Mouse (Mus musculus) embryonic facial prominence, embryonic 13.5 days (tissue): ENCODE results near the gene Camta1. TPM values are rescaled to one million over a fixed set of nuclear protein-coding genes. Genes with fewer than 3 reads are reported as not detected.

Source experiments
- ATAC-seq: fragments of 200-750 bp; cut with Nextera tagmentation; 2 replicates; pipeline ENCODE4 v1.8.0; 2017; ENCODE audit warnings: low read depth; ENCODE audit not compliant: insufficient number of reproducible peaks, insufficient read depth, low FRiP score, low TSS enrichment
- H3K27ac ChIP-seq: fragments of 300-500 bp; sonication (generic); 2 replicates; pipeline ENCODE4 v1.5.1; 2015; ENCODE audit warnings: moderate library complexity, mild to moderate bottlenecking, inconsistent platforms
- H3K27me3 ChIP-seq: fragments of 300-500 bp; sonication (generic); 2 replicates; pipeline ENCODE4 v1.6.1; 2015; ENCODE audit warnings: mild to moderate bottlenecking, inconsistent platforms
- H3K36me3 ChIP-seq: fragments of 300-500 bp; sonication (generic); 2 replicates; pipeline ENCODE4 v1.6.1; 2015; ENCODE audit warnings: mild to moderate bottlenecking, inconsistent platforms
- H3K4me1 ChIP-seq: fragments of 300-500 bp; sonication (generic); 2 replicates; pipeline ENCODE4 v1.6.1; 2015; ENCODE audit warnings: inconsistent platforms
- H3K4me2 ChIP-seq: fragments of 300-500 bp; sonication (generic); 2 replicates; pipeline ENCODE4 v1.6.1; 2015; ENCODE audit warnings: moderate library complexity, mild to moderate bottlenecking, inconsistent platforms
- H3K4me3 ChIP-seq: fragments of 300-500 bp; sonication (generic); 2 replicates; pipeline ENCODE4 v1.5.1; 2015; ENCODE audit warnings: mild to moderate bottlenecking, inconsistent platforms
- H3K9ac ChIP-seq: fragments of 300-500 bp; sonication (generic); 2 replicates; pipeline ENCODE4 v1.6.1; 2015; ENCODE audit warnings: mild to moderate bottlenecking, inconsistent platforms
- H3K9me3 ChIP-seq: fragments of 300-500 bp; sonication (generic); 2 replicates; pipeline ENCODE4 v1.6.1; 2016; ENCODE audit warnings: inconsistent platforms
- WGBS: fragments of 180-500 bp; shearing (Covaris S2); methylation state at CpG from one replicate; pipeline ENCODE4 v1.1.7; 2015; ENCODE audit warnings: mixed read lengths; 5-methylcytosine and 5-hydroxymethylcytosine counted together
- polyA plus RNA-seq: library from polyadenylated mRNA; unstranded; fragments of >200 nt; fragmentation: Nextera tagmentation; extraction: Ambion mirVana; gene quantifications from 2 replicates; pipeline ENCODE4 v1.2.1, GENCODE M21; 2015

Camta1 gene
- polyA plus RNA-seq, 1 experiment from 2014 or later, result 106 TPM

GRCm38 (mm10) chr4:151730037-151730759 is 131.5 kb downstream of the Camta1 start:
- no peaks in the 10 kb centered on the region; the same call in 1 of the 2 replicates for H3K27me3 ChIP-seq
- peaks cover 14% of the 10 kb centered on the region; the same call in 1 of the 2 replicates for H3K4me1 ChIP-seq
- H3K9me3 ChIP-seq, result no peaks in the 10 kb centered on the region
- ATAC-seq, result no peak
- H3K4me2 ChIP-seq, result no peak overlapping the region
- no peaks in the 10 kb centered on the region for H3K36me3 ChIP-seq
- no peak overlapping the region for H3K4me3 ChIP-seq
- no peak overlapping the region for H3K9ac ChIP-seq
- H3K27ac ChIP-seq, result no peak overlapping the region
- 75% methylated on average over 4 of the region's 4 CpGs for WGBS

- ATAC-seq, result no peak
- Histone ChIP-seq H3K4me2 (no peak overlapping the region), H3K9me3 (no peaks in the 10 kb centered on the region), H3K4me3 (no peak overlapping the region), H3K27me3 (no peaks in the 10 kb centered on the region; the same call in 1 of the 2 replicates), H3K4me1 (peaks cover 14% of the 10 kb centered on the region; the same call in 1 of the 2 replicates), H3K9ac (no peak overlapping the region), H3K27ac (no peak overlapping the region), H3K36me3 (no peaks in the 10 kb centered on the region)
- WGBS, result 84% methylated on average over 4 of the region's 4 CpGs
Measured at GRCm38 (mm10) chr4:151729116-151729515, 132.6 kb downstream of the Camta1 start.

- Histone ChIP-seq H3K27me3 (no peaks in the 10 kb centered on the region; the same call in 1 of the 2 replicates), H3K36me3 (no peaks in the 10 kb centered on the region), H3K9ac (no peak overlapping the region), H3K4me2 (no peak overlapping the region), H3K9me3 (no peaks in the 10 kb centered on the region), H3K27ac (no peak overlapping the region), H3K4me3 (no peak overlapping the region), H3K4me1 (peaks cover 13% of the 10 kb centered on the region; the same call in 1 of the 2 replicates)
- 78% methylated on average over 11 of the region's 11 CpGs for WGBS
- no peak for ATAC-seq
Measured at GRCm38 (mm10) chr4:151728391-151729065, 133.1 kb downstream of the Camta1 start.

- 70% methylated on average over 2 of the region's 2 CpGs for WGBS
- Histone ChIP-seq H3K4me2 (no peak overlapping the region), H3K4me3 (no peak overlapping the region), H3K36me3 (no peaks in the 10 kb centered on the region), H3K27me3 (no peaks in the 10 kb centered on the region), H3K4me1 (peaks cover 3% of the 10 kb centered on the region; the same call in 1 of the 2 replicates), H3K27ac (no peak overlapping the region), H3K9ac (no peak overlapping the region), H3K9me3 (no peaks in the 10 kb centered on the region)
- ATAC-seq, result no peak
Measured at GRCm38 (mm10) chr4:151726396-151726795, 135.3 kb downstream of the Camta1 start.

GRCm38 (mm10) chr4:151724897-151725296 is 136.8 kb downstream of the Camta1 start:
- Histone ChIP-seq H3K27ac (no peak overlapping the region), H3K36me3 (no peaks in the 10 kb centered on the region), H3K4me3 (no peak overlapping the region), H3K9me3 (no peaks in the 10 kb centered on the region), H3K9ac (no peak overlapping the region), H3K4me1 (peaks cover 6% of the 10 kb centered on the region; the same call in 1 of the 2 replicates), H3K4me2 (no peak overlapping the region), H3K27me3 (no peaks in the 10 kb centered on the region)
- ATAC-seq, result no peak

GRCm38 (mm10) chr4:151720722-151721467 is 140.8 kb downstream of the Camta1 start:
- no peak for ATAC-seq
- 79% methylated on average over 15 of the region's 15 CpGs for WGBS

GRCm38 (mm10) chr4:151718866-151719475 is 142.7 kb downstream of the Camta1 start:
- Histone ChIP-seq H3K4me2 (0 out of 2 replicates have a peak overlapping the region, but pooled peaks have one; percentile 9), H3K36me3 (no peaks in the 10 kb centered on the region), H3K27me3 (no peaks in the 10 kb centered on the region), H3K4me3 (no peak overlapping the region), H3K9me3 (no peaks in the 10 kb centered on the region), H3K4me1 (peaks cover 25% of the 10 kb centered on the region), H3K27ac (no peak overlapping the region), H3K9ac (no peak overlapping the region)
- no peak for ATAC-seq
- WGBS, result 16% methylated on average over 21 of the region's 21 CpGs

More at GRCm38 (mm10) chr4:151720722-151721467, 140.8 kb downstream of the Camta1 start:
- Histone ChIP-seq H3K9ac (no peak overlapping the region), H3K9me3 (no peaks in the 10 kb centered on the region), H3K27me3 (no peaks in the 10 kb centered on the region), H3K36me3 (no peaks in the 10 kb centered on the region), H3K4me3 (no peak overlapping the region), H3K4me1 (peaks cover 25% of the 10 kb centered on the region), H3K27ac (no peak overlapping the region), H3K4me2 (no peak overlapping the region)

- 71% methylated on average over 7 of the region's 7 CpGs for WGBS
Measured at GRCm38 (mm10) chr4:151717864-151718263, 143.8 kb downstream of the Camta1 start.

GRCm38 (mm10) chr4:151713714-151714113 is 148.0 kb downstream of the Camta1 start:
- Histone ChIP-seq H3K9me3 (no peaks in the 10 kb centered on the region), H3K27ac (no peak overlapping the region), H3K4me1 (peaks cover 24% of the 10 kb centered on the region), H3K4me3 (no peak overlapping the region), H3K27me3 (no peaks in the 10 kb centered on the region), H3K36me3 (no peaks in the 10 kb centered on the region), H3K4me2 (no peak overlapping the region), H3K9ac (no peak overlapping the region)
- no peak for ATAC-seq
- 87% methylated on average over 6 of the region's 6 CpGs for WGBS

More at GRCm38 (mm10) chr4:151717864-151718263, 143.8 kb downstream of the Camta1 start:
- no peak overlapping the region for H3K27ac ChIP-seq
- peaks cover 33% of the 10 kb centered on the region for H3K4me1 ChIP-seq
- no peak for ATAC-seq
- no peaks in the 10 kb centered on the region for H3K36me3 ChIP-seq
- H3K9me3 ChIP-seq, result no peaks in the 10 kb centered on the region
- no peak overlapping the region for H3K4me3 ChIP-seq
- 0 out of 2 replicates have a peak overlapping the region, but pooled peaks have one; percentile 16 for H3K9ac ChIP-seq
- H3K27me3 ChIP-seq, result no peaks in the 10 kb centered on the region
- no peak overlapping the region for H3K4me2 ChIP-seq

GRCm38 (mm10) chr4:151711406-151711805 is 150.3 kb downstream of the Camta1 start:
- WGBS, result 89% methylated on average over 2 of the region's 2 CpGs
- Histone ChIP-seq H3K9me3 (no peaks in the 10 kb centered on the region), H3K4me2 (no peak overlapping the region), H3K27me3 (no peaks in the 10 kb centered on the region), H3K9ac (no peak overlapping the region), H3K36me3 (no peaks in the 10 kb centered on the region), H3K27ac (no peak overlapping the region), H3K4me1 (peaks cover 14% of the 10 kb centered on the region), H3K4me3 (no peak overlapping the region)
- no peak for ATAC-seq

GRCm38 (mm10) chr4:151710522-151710921 is 151.2 kb downstream of the Camta1 start:
- no peak overlapping the region for H3K4me3 ChIP-seq
- H3K4me1 ChIP-seq, result peaks cover 14% of the 10 kb centered on the region
- peak overlapping the region; percentile 57 for H3K9ac ChIP-seq
- 8% methylated on average over 7 of the region's 7 CpGs for WGBS
- no peak overlapping the region for H3K4me2 ChIP-seq
- no peaks in the 10 kb centered on the region for H3K27me3 ChIP-seq
- ATAC-seq, result no peak
- no peaks in the 10 kb centered on the region for H3K36me3 ChIP-seq
- H3K9me3 ChIP-seq, result no peaks in the 10 kb centered on the region
- H3K27ac ChIP-seq, result no peak overlapping the region
